Mouse (Mus musculus) subcutaneous adipose tissue, adult 2 months (tissue): ENCODE data around the gene Ccdc185. TPM values are rescaled to one million over a fixed set of nuclear protein-coding genes. Genes with fewer than 3 reads are reported as not detected.

ENCODE experiments used
- polyA plus RNA-seq: library from polyadenylated mRNA; depleted of rRNA; stranded (reverse); fragments of >200 nt; gene quantifications from 2 replicates; pipeline ENCODE4 v1.2.3, GENCODE M21; 2012; ENCODE audit warnings: low replicate concordance; rRNA removed

Gene Ccdc185
- polyA plus RNA-seq = not detected in 2 replicates

GRCm38 (mm10) chr1:182749080-182749479, at the start of gene Ccdc185:
TSS of gene Ccdc185 (minus strand) at chr1:182749180.

GRCm38 (mm10) chr1:182763716-182764461, 14.9 kb upstream of the Ccdc185 start, which contains the start of gene Susd4:
TSS of gene Susd4 (plus strand) at chr1:182763860.

Other genes starting within 250 kb of the Ccdc185 start
- 77.7 and 100 TPM in 2 replicates for gene Capn2, start 231.6 kb downstream of the Ccdc185 start, polyA plus RNA-seq
- gene Capn8, start 184.2 kb downstream of the Ccdc185 start, polyA plus RNA-seq = 0.08 TPM in 1 of 2 replicates, not detected in the other
- gene Susd4, start 14.7 kb upstream of the Ccdc185 start, polyA plus RNA-seq = 1.3 and 8.4 TPM in 2 replicates
- gene Tlr5, start 205.6 kb upstream of the Ccdc185 start, polyA plus RNA-seq = 4.9 and 5.1 TPM in 2 replicates